Mouse (Mus musculus) myocyte (in vitro differentiated cells): ENCODE data around the gene Gvin1. TPM values are rescaled to one million over a fixed set of nuclear protein-coding genes. Genes with fewer than 3 reads are reported as not detected.
"Not testable (repeated sequence)": the region's sequence is repeated elsewhere in the genome, so short reads cannot be mapped to it uniquely, and the experiment has no call there.

ENCODE experiments used
- H3K27me3 ChIP-seq: one replicate; pipeline ENCODE4 v1.6.1; 2011; ENCODE audit not compliant: control insufficient read depth, insufficient read depth, insufficient read length
- H3K36me3 ChIP-seq: one replicate; pipeline ENCODE4 v1.6.1; 2011; ENCODE audit not compliant: control insufficient read depth, insufficient read depth
- H3K4me2 ChIP-seq: one replicate; pipeline ENCODE4 v1.6.1; 2011; ENCODE audit warnings: low read depth, control low read depth
- H3K4me3 ChIP-seq: one replicate; pipeline ENCODE4 v1.5.1; 2011; ENCODE audit warnings: mild to moderate bottlenecking, control low read depth, moderate library complexity
- H3K79me2 ChIP-seq: one replicate; pipeline ENCODE4 v1.6.1; 2011; ENCODE audit not compliant: control insufficient read depth, insufficient read depth
- H3ac ChIP-seq: one replicate; pipeline ENCODE4 v1.6.1; 2011; ENCODE audit not compliant: control insufficient read depth, insufficient read length
- CEBPB ChIP-seq: IDR thresholded peaks from 2 replicates; pipeline ENCODE4 v1.6.1; 2011; ENCODE audit warnings: mild to moderate bottlenecking, moderate library complexity; ENCODE audit not compliant: poor library complexity, insufficient read depth, severe bottlenecking
- E2F4 ChIP-seq: IDR thresholded peaks from one replicate; pipeline ENCODE4 v1.6.1; 2011; ENCODE audit warnings: mild to moderate bottlenecking, control low read depth, moderate library complexity; ENCODE audit not compliant: insufficient read depth
- MAX ChIP-seq: IDR thresholded peaks from one replicate; pipeline ENCODE4 v1.6.1; 2011; ENCODE audit warnings: low read depth, mild to moderate bottlenecking, control low read depth
- MYOD1 ChIP-seq, 3 experiments: IDR thresholded peaks; one replicate each; pipeline ENCODE4 v1.6.1; 2011; ENCODE audit warnings: control low read depth in 2 of 3, low read depth in 2 of 3, mild to moderate bottlenecking in 2 of 3, moderate library complexity in 1 of 3; ENCODE audit not compliant: insufficient read length in 2 of 3, control insufficient read depth in 1 of 3
- MYOG ChIP-seq, 3 experiments: IDR thresholded peaks; one replicate each; pipeline ENCODE4 v1.6.1; 2011; ENCODE audit warnings: control low read depth in 2 of 3, low read depth in 2 of 3, mild to moderate bottlenecking in 2 of 3; ENCODE audit not compliant: insufficient read length in 2 of 3, control insufficient read depth in 1 of 3, insufficient read depth in 1 of 3
- POLR2A ChIP-seq: IDR thresholded peaks from one replicate; pipeline ENCODE4 v1.6.1; 2011; ENCODE audit warnings: low read depth, mild to moderate bottlenecking, control low read depth, moderate library complexity; ENCODE audit not compliant: insufficient read length
- POLR2AphosphoS2 ChIP-seq: IDR thresholded peaks from one replicate; pipeline ENCODE4 v1.6.1; 2011; ENCODE audit warnings: low read depth, control low read depth; ENCODE audit not compliant: insufficient read length
- REST ChIP-seq: IDR thresholded peaks from one replicate; pipeline ENCODE4 v1.6.1; 2011; ENCODE audit warnings: mild to moderate bottlenecking, control low read depth, moderate library complexity; ENCODE audit not compliant: insufficient read depth, insufficient read length
- SRF ChIP-seq: IDR thresholded peaks from one replicate; pipeline ENCODE4 v1.6.1; 2011; ENCODE audit warnings: low read depth; ENCODE audit not compliant: control insufficient read depth, insufficient read length
- TCF12 ChIP-seq: IDR thresholded peaks from one replicate; pipeline ENCODE4 v1.6.1; 2011; ENCODE audit warnings: mild to moderate bottlenecking, control low read depth; ENCODE audit not compliant: poor library complexity, insufficient read depth, severe bottlenecking
- TCF3 ChIP-seq: IDR thresholded peaks from one replicate; pipeline ENCODE4 v1.6.1; 2011; ENCODE audit warnings: low read depth, control low read depth; ENCODE audit not compliant: insufficient read length
- USF1 ChIP-seq: IDR thresholded peaks from one replicate; pipeline ENCODE4 v1.6.1; 2011; ENCODE audit warnings: low read depth, mild to moderate bottlenecking, control low read depth, moderate library complexity
- polyA plus RNA-seq: library from polyadenylated mRNA; unstranded; fragments of >200 nt; fragmentation: generic; extraction: Trizol; gene quantifications from one replicate; pipeline ENCODE4 v1.2.1, GENCODE M21; 2012; ENCODE audit warnings: missing spikeins

Gene Gvin1
- polyA plus RNA-seq, 1 experiment: not detected

DNA sequence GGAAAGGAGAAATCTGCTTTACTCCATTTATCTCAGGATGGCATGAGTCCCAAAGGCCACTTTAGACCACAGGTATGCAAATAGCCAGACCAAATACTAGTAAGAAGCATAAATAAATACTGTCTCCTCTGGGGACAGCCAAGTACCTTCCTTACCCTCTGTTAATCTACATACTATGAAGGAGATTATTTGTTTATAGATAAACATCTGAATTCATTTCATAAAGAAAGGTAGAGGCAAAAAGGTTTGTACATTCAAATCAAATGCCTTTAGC lies 22.0 kb upstream of the Gvin1 start:
- TF ChIP-seq USF1 (no peak), TCF3 (no peak), POLR2AphosphoS2 (no peak), CEBPB (no peak), E2F4 (no peak), MYOG (IDR thresholded peaks at IDR 0.05; ENCODE audit: control insufficient read depth in 1 of 3, insufficient read depth in 1 of 3, insufficient read length in 2 of 3, low read depth in 2 of 3) (no peak), POLR2A (no peak), SRF (no peak), REST (no peak), MAX (no peak), TCF12 (no peak), MYOD1 (IDR thresholded peaks at IDR 0.05; ENCODE audit: control insufficient read depth in 1 of 3, insufficient read length in 2 of 3, low read depth in 2 of 3) (no peak)
- Histone ChIP-seq H3K79me2 (no peaks in the 10 kb centered on the region), H3K36me3 (no peaks in the 10 kb centered on the region), H3K4me2 (peak overlapping the region; percentile 13), H3K4me3 (no peak overlapping the region), H3ac (no peak overlapping the region), H3K27me3 (no peaks in the 10 kb centered on the region)

DNA sequence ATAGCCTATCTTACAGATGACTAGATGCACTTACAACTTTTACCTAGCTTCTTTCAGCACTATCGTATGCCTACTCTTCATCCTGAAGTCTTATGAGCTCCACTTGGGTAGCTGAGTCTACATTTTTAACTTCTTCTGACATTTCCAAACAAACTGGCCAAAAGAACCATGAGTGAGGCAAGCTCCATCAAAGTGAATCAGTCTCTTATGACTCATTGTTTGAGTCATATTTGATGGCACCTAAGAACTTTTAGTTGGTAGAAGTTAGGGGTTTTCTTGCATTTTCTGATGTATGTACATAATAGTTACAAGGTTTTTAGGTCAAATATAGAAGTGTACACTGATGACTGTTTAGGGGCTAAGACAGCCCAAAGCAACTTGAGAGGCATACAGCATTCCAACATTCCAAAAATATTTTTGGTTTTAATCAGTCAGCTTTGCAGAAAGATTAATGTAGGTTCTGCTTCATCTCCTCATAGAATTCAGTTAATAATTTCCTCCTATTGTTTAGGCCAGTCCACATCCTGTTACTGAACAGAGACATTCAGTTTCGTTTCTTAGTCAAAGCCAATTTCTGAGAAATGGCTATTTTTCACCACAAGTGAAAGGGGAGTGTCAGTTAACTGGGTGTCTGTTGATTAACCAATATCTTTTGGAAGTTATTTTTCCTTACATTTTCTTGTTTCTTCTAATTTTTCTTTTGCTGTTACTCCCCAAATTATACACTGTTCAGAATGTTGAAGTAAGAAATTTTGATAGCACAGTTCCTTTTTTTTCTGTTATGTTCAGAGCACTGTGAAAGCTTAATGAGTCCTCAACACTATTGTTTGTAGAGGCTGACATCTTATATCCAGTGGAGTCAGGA lies 21.4 kb upstream of the Gvin1 start:
- no peaks in the 10 kb centered on the region for H3K79me2 ChIP-seq

GRCm38 (mm10) chr7:106235596-106235995 lies 20.5 kb upstream of the Gvin1 start:
- Histone ChIP-seq H3K36me3 (no peaks in the 10 kb centered on the region), H3ac (no peak overlapping the region), H3K27me3 (no peaks in the 10 kb centered on the region), H3K4me2 (no peak overlapping the region), H3K79me2 (no peaks in the 10 kb centered on the region), H3K4me3 (no peak overlapping the region)
- TF ChIP-seq REST: no peak
- TF ChIP-seq MYOG (IDR thresholded peaks at IDR 0.05; ENCODE audit: control insufficient read depth in 1 of 3, insufficient read depth in 1 of 3, insufficient read length in 2 of 3, low read depth in 2 of 3): no peak
- no peak for TF ChIP-seq TCF3
- TF ChIP-seq SRF: no peak
- TF ChIP-seq TCF12: no peak
- TF ChIP-seq POLR2AphosphoS2: no peak
- no peak for TF ChIP-seq CEBPB
- TF ChIP-seq POLR2A: no peak
- TF ChIP-seq MAX: no peak
- no peak for TF ChIP-seq MYOD1 (IDR thresholded peaks at IDR 0.05; ENCODE audit: control insufficient read depth in 1 of 3, insufficient read length in 2 of 3, low read depth in 2 of 3)
- TF ChIP-seq E2F4: no peak
- TF ChIP-seq USF1: no peak

More for the DNA sequence above, 21.4 kb upstream of the Gvin1 start:
- no peaks in the 10 kb centered on the region for H3K36me3 ChIP-seq
- H3K27me3 ChIP-seq: no peaks in the 10 kb centered on the region
- no peak overlapping the region for H3K4me3 ChIP-seq
- TF ChIP-seq CEBPB (no peak), MYOG (IDR thresholded peaks at IDR 0.05; ENCODE audit: control insufficient read depth in 1 of 3, insufficient read depth in 1 of 3, insufficient read length in 2 of 3, low read depth in 2 of 3) (no peak), TCF12 (no peak), POLR2A (no peak), REST (no peak), POLR2AphosphoS2 (no peak), SRF (no peak), MAX (no peak), MYOD1 (IDR thresholded peaks at IDR 0.05; ENCODE audit: control insufficient read depth in 1 of 3, insufficient read length in 2 of 3, low read depth in 2 of 3) (no peak), TCF3 (no peak), USF1 (no peak), E2F4 (no peak)
- H3ac ChIP-seq: no peak overlapping the region
- H3K4me2 ChIP-seq: peak overlapping the region; percentile 13

DNA sequence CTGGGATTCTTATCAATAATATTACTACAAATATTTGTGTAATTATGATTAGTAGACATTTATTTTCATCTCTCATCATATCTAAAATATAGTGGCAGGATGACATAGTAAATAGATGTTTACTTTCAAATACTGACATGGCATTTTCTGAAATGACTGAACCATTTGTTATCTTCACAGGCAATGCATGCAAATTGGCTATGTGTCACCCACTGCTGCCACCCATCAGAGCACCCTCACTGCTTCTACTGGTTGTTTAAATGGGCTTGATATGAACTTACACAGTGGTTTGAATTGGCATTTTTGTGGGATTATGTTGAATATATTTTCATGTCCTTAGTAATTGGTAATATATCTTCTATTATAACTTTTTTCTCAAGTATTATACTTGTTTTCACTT lies 784 bp upstream of the Gvin1 start:
- not testable (repeated sequence) for H3K36me3 ChIP-seq, H3ac ChIP-seq, H3K4me3 ChIP-seq, H3K27me3 ChIP-seq, H3K79me2 ChIP-seq, H3K4me2 ChIP-seq

GRCm38 (mm10) chr7:106213770-106214169 lies 1.4 kb downstream of the Gvin1 start:
- H3K36me3 ChIP-seq, H3ac ChIP-seq, H3K4me2 ChIP-seq, H3K4me3 ChIP-seq, H3K27me3 ChIP-seq, H3K79me2 ChIP-seq: not testable (repeated sequence)

GRCm38 (mm10) chr7:106206630-106207029 lies 8.5 kb downstream of the Gvin1 start:
- not testable (repeated sequence) for H3K36me3 ChIP-seq, H3K27me3 ChIP-seq, H3K79me2 ChIP-seq, H3ac ChIP-seq, H3K4me3 ChIP-seq, H3K4me2 ChIP-seq

GRCm38 (mm10) chr7:106177065-106177464 lies 38.1 kb downstream of the Gvin1 start:
- H3K36me3 ChIP-seq, H3ac ChIP-seq, H3K4me2 ChIP-seq, H3K4me3 ChIP-seq, H3K79me2 ChIP-seq, H3K27me3 ChIP-seq: not testable (repeated sequence)

DNA sequence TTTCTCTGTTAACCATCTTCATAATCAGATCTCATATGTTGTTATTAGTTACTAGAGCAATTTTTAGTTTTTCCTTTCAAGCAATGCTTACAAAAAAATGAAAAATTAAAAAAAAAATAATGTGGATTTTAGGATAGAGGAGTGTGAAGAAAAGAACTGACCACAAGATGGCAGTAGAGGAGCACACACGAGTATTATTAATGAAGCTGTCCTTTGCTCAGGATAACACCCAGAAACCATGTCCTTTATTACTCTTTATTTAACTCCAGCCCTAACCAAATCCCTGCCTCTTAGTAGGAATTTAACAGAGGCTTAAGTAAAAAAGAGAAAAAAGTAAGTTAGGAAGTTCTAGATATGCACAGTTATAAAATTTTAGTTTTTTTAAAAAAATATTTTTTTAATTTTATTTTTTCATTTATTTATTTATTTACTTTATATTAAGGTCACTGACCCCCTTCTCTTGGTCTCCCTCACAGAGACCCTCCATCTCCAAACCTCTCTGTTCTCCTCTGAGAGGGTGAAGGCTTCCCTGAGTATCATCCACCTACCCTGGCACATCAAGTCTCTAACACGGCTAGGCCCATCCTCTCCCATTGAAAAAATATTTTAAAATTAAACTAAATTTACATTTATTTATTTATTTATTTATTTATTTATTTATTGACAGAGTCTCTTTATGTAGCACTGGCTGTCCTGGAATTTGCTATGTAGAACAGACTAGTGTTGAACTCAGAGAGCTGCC lies 69.9 kb downstream of the Gvin1 start:
- not testable (repeated sequence) for H3K4me2 ChIP-seq, H3K27me3 ChIP-seq, H3K4me3 ChIP-seq, H3K36me3 ChIP-seq, H3K79me2 ChIP-seq, H3ac ChIP-seq
